Mouse (Mus musculus) C2C12 (cell line): Measurements from ENCODE around the gene Tmem63c. TPM values are rescaled to one million over a fixed set of nuclear protein-coding genes. Genes with fewer than 3 reads are reported as not detected.

ENCODE experiments used
- H3K27me3 ChIP-seq: one replicate; pipeline ENCODE4 v1.6.1; 2011; ENCODE audit not compliant: control insufficient read depth, insufficient read depth, insufficient read length
- H3K36me3 ChIP-seq: one replicate; pipeline ENCODE4 v1.6.1; 2011; ENCODE audit not compliant: control insufficient read depth, insufficient read depth
- H3K4me3 ChIP-seq: one replicate; pipeline ENCODE4 v1.5.1; 2011; ENCODE audit warnings: mild to moderate bottlenecking, control low read depth; ENCODE audit not compliant: poor library complexity, insufficient read depth, severe bottlenecking
- H3K79me2 ChIP-seq: one replicate; pipeline ENCODE4 v1.6.1; 2011; ENCODE audit not compliant: control insufficient read depth, insufficient read depth
- H3K79me3 ChIP-seq: one replicate; pipeline ENCODE4 v1.6.1; 2011; ENCODE audit warnings: low read depth, control low read depth
- H3ac ChIP-seq: one replicate; pipeline ENCODE3; 2011; ENCODE audit warnings: low read depth; ENCODE audit not compliant: control insufficient read depth, insufficient read length
- CEBPB ChIP-seq: IDR thresholded peaks from one replicate; pipeline ENCODE4 v1.6.1; 2011; ENCODE audit warnings: low read depth, mild to moderate bottlenecking, control low read depth, moderate library complexity
- CTCF ChIP-seq: IDR thresholded peaks from one replicate; pipeline ENCODE4 v1.5.1; 2011; ENCODE audit not compliant: control insufficient read depth, insufficient read depth, insufficient read length
- FOSL1 ChIP-seq: IDR thresholded peaks from one replicate; pipeline ENCODE4 v1.8.0; 2011; ENCODE audit warnings: mild to moderate bottlenecking, low read length; ENCODE audit not compliant: poor library complexity, insufficient read depth, severe bottlenecking
- MAX ChIP-seq: IDR thresholded peaks from one replicate; pipeline ENCODE4 v1.6.1; 2011; ENCODE audit warnings: mild to moderate bottlenecking, control low read depth
- MYOD1 ChIP-seq: IDR thresholded peaks from one replicate; pipeline ENCODE4 v1.6.1; 2011; ENCODE audit warnings: low read depth; ENCODE audit not compliant: control insufficient read depth, insufficient read length
- MYOG ChIP-seq: IDR thresholded peaks from one replicate; pipeline ENCODE4 v1.6.1; 2011; ENCODE audit not compliant: control insufficient read depth, insufficient read length; ENCODE audit errors: extremely low read depth
- USF1 ChIP-seq: IDR thresholded peaks from one replicate; pipeline ENCODE4 v1.6.1; 2011; ENCODE audit warnings: low read depth, mild to moderate bottlenecking, control low read depth, moderate library complexity
- polyA plus RNA-seq: library from polyadenylated mRNA; unstranded; fragments of >200 nt; fragmentation: generic; extraction: Trizol; gene quantifications from one replicate; pipeline ENCODE4 v1.2.1, GENCODE M21; 2012; ENCODE audit warnings: missing spikeins

The Tmem63c gene
- polyA plus RNA-seq, 1 experiment = not detected

DNA sequence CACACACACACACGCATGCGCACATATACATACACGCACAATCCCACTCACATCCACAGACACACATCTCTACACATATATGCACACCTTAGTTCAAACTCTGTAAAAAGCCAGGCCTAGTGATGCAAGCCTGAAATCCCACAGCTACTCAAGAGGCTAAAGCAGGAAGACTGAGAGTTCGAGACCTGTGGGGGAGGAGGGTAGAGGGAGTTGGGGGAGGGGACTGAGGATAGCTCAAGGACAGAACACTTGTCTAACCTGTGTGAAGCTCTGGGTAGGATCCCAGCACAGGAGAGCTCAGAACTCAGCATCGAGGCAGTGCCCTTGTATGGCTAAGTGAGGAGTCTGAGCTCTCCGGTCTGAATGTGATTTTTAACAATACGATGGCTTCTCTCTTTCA is 18.3 kb upstream of the Tmem63c start:
- no peaks in the 10 kb centered on the region for H3K36me3 ChIP-seq
- no peak overlapping the region for H3ac ChIP-seq
- TF ChIP-seq MYOD1 (no peak), FOSL1 (no peak), USF1 (no peak), CTCF (no peak)
- H3K79me3 ChIP-seq = no peaks in the 10 kb centered on the region
- H3K79me2 ChIP-seq = no peaks in the 10 kb centered on the region
- no peak overlapping the region for H3K4me3 ChIP-seq
- peaks cover 46% of the 10 kb centered on the region for H3K27me3 ChIP-seq

DNA sequence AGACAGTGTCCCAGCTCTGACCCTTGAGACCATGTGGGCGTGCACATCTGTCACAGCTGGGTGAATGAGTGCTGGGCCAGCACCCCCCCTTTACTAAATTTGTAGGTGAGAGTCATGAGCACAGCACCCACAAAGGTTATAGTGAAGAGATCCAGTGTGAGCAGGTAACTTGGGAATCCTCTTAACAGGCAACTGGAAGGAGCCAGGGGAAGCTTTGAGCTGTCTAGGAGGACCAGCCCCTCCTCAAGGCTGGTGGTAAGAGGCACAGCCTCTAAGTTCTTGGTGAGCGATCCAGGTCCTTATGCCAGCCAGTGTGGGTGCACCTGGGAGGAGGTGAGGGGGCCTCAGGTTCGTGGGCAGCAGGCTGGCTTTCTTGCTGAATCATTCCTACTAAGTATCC is 17.5 kb upstream of the Tmem63c start:
- TF ChIP-seq MYOG = no peak
- TF ChIP-seq USF1 = no peak
- TF ChIP-seq MAX = no peak
- no peak for TF ChIP-seq MYOD1
- no peak for TF ChIP-seq CEBPB
- TF ChIP-seq FOSL1 = no peak
- TF ChIP-seq CTCF = no peak
- no peaks in the 10 kb centered on the region for H3K79me2 ChIP-seq
- H3K4me3 ChIP-seq = no peak overlapping the region
- no peaks in the 10 kb centered on the region for H3K79me3 ChIP-seq
- no peaks in the 10 kb centered on the region for H3K36me3 ChIP-seq
- no peak overlapping the region for H3ac ChIP-seq
- H3K27me3 ChIP-seq = peaks cover 54% of the 10 kb centered on the region

DNA sequence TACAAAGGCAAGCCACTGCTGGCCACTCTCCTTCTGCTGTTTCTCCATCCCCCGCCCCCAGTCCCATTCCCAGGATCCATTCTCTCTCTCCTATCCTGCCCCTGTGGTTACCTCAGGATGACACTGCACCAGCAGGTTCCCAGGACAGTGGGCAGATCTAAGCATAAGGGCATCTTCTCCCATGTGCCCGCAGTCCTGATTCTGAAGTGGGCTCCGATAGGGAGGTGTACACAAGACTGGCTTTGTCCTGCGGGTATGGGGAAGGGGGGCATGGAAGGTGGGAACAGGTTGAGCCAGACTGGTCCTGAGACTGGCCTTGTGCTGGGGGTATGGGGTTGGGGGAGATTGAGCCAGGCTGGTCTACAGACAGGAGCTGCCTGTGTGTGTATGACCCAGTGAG is 16.5 kb upstream of the Tmem63c start:
- H3K4me3 ChIP-seq = no peak overlapping the region
- H3K36me3 ChIP-seq = no peaks in the 10 kb centered on the region
- H3ac ChIP-seq = no peak overlapping the region
- TF ChIP-seq CEBPB = no peak
- no peak for TF ChIP-seq MYOG
- no peak for TF ChIP-seq CTCF
- TF ChIP-seq MAX = no peak
- TF ChIP-seq USF1 = no peak
- no peak for TF ChIP-seq MYOD1
- TF ChIP-seq FOSL1 = no peak
- H3K27me3 ChIP-seq = peaks cover 64% of the 10 kb centered on the region
- no peaks in the 10 kb centered on the region for H3K79me3 ChIP-seq
- no peaks in the 10 kb centered on the region for H3K79me2 ChIP-seq

- Histone ChIP-seq H3ac (no peak overlapping the region), H3K27me3 (peaks cover 12% of the 10 kb centered on the region), H3K79me3 (no peaks in the 10 kb centered on the region), H3K79me2 (no peaks in the 10 kb centered on the region), H3K36me3 (no peaks in the 10 kb centered on the region), H3K4me3 (no peak overlapping the region)
- TF ChIP-seq MAX = no peak
- no peak for TF ChIP-seq CEBPB
- no peak for TF ChIP-seq MYOG
- TF ChIP-seq USF1 = no peak
- no peak for TF ChIP-seq MYOD1
- no peak for TF ChIP-seq FOSL1
These were observed 4.1 kb upstream of the Tmem63c start for GRCm38 (mm10) chr12:87017041-87017440.

- H3K79me2 ChIP-seq = no peaks in the 10 kb centered on the region
These were observed 2.4 kb upstream of the Tmem63c start for GRCm38 (mm10) chr12:87018756-87019155.

DNA sequence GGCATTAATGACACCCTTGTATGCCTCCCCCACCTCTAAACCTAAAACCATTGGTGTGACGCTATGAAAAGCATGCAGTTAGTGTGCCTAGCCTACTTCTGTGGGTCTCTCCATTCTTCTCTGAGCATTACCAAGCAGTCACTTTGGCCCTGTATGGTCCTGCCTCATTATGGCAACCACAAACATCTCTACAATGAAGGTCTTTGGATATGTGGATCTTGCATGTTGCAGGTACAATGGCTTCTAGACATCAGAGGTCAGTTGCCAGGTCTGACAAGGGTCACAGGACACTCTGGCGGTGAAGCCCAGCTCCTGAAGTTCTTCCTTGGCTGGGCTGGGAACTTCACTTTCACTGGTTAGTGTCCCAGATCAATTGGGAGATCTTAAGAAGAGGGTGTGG is 866 bp downstream of the Tmem63c start:
- Histone ChIP-seq H3ac (no peak overlapping the region), H3K4me3 (no peak overlapping the region), H3K79me2 (no peaks in the 10 kb centered on the region), H3K36me3 (no peaks in the 10 kb centered on the region), H3K27me3 (peaks cover 52% of the 10 kb centered on the region), H3K79me3 (no peaks in the 10 kb centered on the region)
- TF ChIP-seq USF1 = no peak
- TF ChIP-seq FOSL1 = no peak
- no peak for TF ChIP-seq MYOG
- no peak for TF ChIP-seq MYOD1
- TF ChIP-seq MAX = no peak
- TF ChIP-seq CTCF = no peak
- no peak for TF ChIP-seq CEBPB

More at GRCm38 (mm10) chr12:87018756-87019155, 2.4 kb upstream of the Tmem63c start:
- Histone ChIP-seq H3ac (no peak overlapping the region), H3K79me3 (no peaks in the 10 kb centered on the region), H3K4me3 (no peak overlapping the region), H3K27me3 (peaks cover 25% of the 10 kb centered on the region), H3K36me3 (no peaks in the 10 kb centered on the region)
- TF ChIP-seq MAX (no peak), MYOD1 (no peak), CTCF (no peak)
